Mouse (Mus musculus) bone marrow macrophage, adult 2 months (primary cell): Measurements from ENCODE around the gene Fgf2. TPM values are rescaled to one million over a fixed set of nuclear protein-coding genes. Genes with fewer than 3 reads are reported as not detected.

Experiments
- H3K27ac ChIP-seq: 2 replicates; pipeline ENCODE4 v1.5.1; 2012; ENCODE audit warnings: low read depth, low read length; ENCODE audit not compliant: insufficient read depth
- H3K4me1 ChIP-seq: 2 replicates; pipeline ENCODE4 v1.6.1; 2012; ENCODE audit warnings: low read length; ENCODE audit not compliant: control insufficient read depth, insufficient read depth
- H3K4me3 ChIP-seq: 2 replicates; pipeline ENCODE4 v1.5.1; 2012; ENCODE audit warnings: mild to moderate bottlenecking, low read length, moderate library complexity; ENCODE audit not compliant: insufficient read depth
- CTCF ChIP-seq: IDR thresholded peaks from 2 replicates; pipeline ENCODE4 v1.5.1; 2012; ENCODE audit warnings: low read depth, mild to moderate bottlenecking, low read length, moderate library complexity
- POLR2A ChIP-seq: IDR thresholded peaks from 2 replicates; pipeline ENCODE4 v1.6.1; 2012; ENCODE audit warnings: mild to moderate bottlenecking, low read depth, low read length, borderline replicate concordance
- polyA plus RNA-seq: library from polyadenylated mRNA; stranded (reverse); fragments of >200 nt; gene quantifications from 2 replicates; pipeline ENCODE4 v1.2.4, GENCODE M21; 2012; ENCODE audit not compliant: missing spikeins, insufficient read depth, insufficient read length

The Fgf2 gene
- polyA plus RNA-seq, 1 experiment: 0.12 TPM

DNA sequence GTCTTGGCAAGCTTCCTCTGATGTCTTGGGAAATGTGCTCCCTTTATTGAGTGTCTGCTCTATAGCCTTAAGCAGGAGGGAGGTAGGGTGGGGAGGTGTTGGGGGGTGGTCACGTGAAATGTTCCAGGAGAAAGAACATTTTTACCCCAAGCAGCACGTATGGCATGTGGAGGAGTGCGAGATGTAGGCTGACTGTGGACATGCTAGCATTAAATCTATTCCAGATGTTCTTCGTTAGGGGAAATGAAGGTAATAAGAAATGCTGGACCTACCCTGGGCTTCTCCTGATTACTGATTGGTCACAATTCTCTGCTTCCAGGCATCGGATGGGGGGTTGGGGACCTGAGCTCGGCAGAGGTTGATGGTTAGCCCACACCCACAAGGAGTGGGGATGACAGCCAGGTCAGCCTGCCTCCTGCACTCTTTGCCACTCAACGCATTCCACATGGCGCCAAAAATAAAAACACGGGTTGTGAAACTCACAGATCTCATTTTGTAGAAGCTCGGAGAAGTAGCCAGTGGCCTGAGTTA is 5.9 kb downstream of the Fgf2 start:
- Histone ChIP-seq H3K4me3 (no peak overlapping the region), H3K27ac (no peak overlapping the region), H3K4me1 (no peaks in the 10 kb centered on the region)
- TF ChIP-seq CTCF (no peak), POLR2A (no peak)

DNA sequence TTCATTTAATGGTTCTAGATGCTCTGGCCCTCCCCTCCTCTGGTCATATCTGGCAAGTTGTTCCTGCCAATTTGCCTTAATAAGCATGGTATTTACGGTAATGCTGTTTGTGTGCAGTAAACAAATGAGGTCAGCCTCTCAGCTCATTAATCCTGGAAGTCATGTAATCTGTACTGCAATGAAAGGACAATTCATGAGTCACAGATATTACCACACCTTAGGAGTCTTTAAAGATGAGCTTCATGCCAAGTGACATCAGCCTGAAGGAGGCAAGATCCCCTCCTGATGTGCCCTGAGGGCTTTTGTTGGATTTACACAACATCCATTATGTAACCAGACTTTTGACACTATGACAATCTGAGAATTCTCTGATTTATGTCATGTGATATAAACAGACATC is 6.6 kb downstream of the Fgf2 start:
- no peak overlapping the region for H3K27ac ChIP-seq
- TF ChIP-seq POLR2A: no peak
- TF ChIP-seq CTCF: no peak
- no peaks in the 10 kb centered on the region for H3K4me1 ChIP-seq
- no peak overlapping the region for H3K4me3 ChIP-seq

DNA sequence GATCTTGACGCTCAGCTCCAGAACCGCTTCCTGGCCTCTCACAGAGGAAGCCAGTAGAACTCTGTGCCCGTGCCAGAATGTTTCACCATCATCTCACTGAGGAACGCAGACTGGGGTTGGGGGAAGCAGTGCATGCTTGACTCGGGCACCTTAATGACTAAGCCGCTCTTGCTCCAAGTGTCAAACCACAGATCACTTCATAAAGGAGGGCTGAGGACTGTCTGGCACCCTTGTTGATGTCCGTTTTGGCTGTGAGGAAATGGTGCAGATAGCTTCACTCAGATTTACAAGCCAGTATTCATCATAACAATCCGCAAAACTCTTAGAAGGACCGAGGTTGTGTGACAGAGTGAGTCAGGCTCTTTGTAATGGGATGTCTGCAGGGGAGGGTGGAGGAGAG is 12.6 kb downstream of the Fgf2 start:
- Histone ChIP-seq H3K4me1 (peaks cover 11% of the 10 kb centered on the region), H3K27ac (no peak overlapping the region), H3K4me3 (peak overlapping the region; percentile 24)
- TF ChIP-seq POLR2A (no peak), CTCF (no peak)

DNA sequence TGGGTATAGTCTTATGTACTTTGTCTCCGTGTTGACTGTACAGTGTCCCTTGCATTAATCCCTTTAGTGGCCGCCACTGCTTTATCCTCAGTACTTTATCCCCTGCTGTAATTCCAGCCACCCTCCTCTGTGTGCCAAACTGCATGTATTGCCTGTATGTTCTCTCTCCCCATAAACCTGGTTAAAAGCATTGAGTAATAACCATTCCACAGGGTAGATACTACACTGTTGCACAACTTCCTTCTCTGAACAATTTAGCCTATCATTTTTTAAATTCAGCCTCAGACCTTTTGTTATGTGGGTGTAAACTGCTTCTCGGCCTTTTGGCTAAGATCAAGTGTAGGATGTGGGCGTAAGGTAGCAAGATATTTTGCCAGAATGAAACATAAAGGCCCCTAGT is 17.0 kb downstream of the Fgf2 start:
- TF ChIP-seq CTCF: no peak
- TF ChIP-seq POLR2A: no peak
- Histone ChIP-seq H3K27ac (no peak overlapping the region), H3K4me1 (peaks cover 8% of the 10 kb centered on the region), H3K4me3 (no peak overlapping the region)

DNA sequence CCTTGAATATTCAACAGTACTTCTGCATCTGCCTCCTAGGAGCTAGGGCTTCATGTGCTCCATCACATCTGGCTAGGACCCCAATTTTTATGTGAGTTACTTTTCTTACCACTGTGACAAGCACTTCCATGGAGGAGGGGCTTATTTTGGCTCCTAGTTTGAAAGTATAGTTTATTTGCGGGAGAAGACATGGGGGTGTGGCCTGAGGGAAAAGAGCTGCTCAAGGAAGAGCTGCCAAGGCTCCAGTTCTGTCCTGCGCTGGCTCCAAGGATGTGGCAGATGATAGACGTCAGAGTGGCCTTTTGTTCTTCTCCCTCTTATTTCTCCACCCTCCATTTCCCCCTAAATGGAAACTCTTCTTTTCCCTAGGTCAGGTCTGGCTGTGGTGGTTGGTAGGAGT is 17.8 kb downstream of the Fgf2 start:
- TF ChIP-seq POLR2A (no peak), CTCF (no peak)
- Histone ChIP-seq H3K4me3 (no peak overlapping the region), H3K27ac (no peak overlapping the region), H3K4me1 (peaks cover under 1% of the 10 kb centered on the region; the same call in 1 of the 2 replicates)

DNA sequence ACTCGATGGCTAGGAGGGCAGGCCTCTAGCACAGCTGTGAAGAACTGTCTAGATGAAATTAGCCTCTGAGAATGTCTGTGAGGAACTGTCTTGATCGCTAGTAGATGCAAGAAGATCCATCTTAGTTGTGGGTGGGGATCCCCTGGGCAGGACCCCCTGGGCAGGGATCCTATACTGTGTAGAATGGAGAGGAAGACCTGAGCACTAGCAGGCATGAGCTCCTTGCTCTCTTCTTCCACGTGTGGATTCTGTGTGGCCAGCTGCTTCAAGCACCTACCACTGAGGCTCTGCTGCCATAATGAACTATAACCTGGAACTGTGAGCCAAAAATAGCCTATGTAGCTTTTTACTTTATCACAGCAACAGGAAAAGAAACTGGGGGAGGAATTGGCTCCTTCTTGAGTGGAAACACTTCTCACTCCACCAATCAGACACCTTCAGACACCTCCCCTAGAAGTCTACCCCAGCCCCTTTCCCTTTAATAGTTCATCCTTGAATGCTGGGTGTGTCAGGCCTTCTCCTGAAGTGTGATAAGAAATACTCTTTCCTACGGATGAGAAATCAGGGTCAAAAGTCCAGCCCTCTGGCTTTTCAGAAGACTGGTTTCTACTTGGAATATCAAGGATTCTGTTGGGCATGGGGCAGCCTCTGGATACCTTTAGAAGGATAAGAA is 18.4 kb downstream of the Fgf2 start:
- TF ChIP-seq POLR2A (no peak), CTCF (no peak)
- Histone ChIP-seq H3K4me1 (no peaks in the 10 kb centered on the region), H3K27ac (no peak overlapping the region), H3K4me3 (no peak overlapping the region)

DNA sequence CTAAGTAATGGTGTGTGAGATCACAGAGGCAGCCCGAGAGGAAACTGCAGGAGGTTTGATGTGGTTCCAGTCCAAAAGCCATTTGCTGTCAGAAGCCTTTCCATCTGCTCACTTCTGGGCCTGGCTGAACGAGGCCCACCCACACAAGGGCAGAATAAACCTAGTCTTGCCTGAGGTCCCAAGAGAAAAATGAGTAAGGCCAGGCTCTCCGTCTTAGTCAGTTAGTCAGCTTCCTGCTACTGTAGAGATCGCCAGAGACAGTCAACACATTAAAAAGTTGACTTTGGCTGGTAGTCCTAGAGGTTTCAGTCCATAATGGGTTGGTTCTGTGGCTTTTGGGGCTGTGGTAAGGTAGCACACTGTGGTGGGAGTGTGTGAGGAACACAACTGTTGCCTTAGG is 22.3 kb downstream of the Fgf2 start:
- H3K27ac ChIP-seq: no peak overlapping the region
- no peak for TF ChIP-seq CTCF
- no peak for TF ChIP-seq POLR2A
- H3K4me1 ChIP-seq: no peaks in the 10 kb centered on the region
- no peak overlapping the region for H3K4me3 ChIP-seq

DNA sequence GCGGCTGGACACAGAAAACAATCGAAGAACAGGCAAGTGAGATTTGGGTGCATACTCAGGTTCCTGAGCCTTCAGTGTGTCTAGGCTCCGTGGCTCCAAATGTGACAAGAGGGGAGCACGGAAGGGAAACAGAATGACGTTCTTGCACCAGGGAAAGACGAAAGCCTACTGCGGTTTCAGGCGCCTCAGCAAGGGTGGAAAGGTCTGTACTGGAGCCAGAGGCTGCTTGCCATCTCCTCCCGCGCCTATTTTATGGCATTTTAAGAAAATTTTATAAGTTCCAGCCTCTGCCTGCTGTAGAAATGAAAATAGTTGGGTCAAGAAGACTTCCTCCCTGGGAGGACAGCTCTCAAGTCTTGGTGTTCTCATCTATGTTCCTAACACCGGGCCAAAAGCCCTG is 25.6 kb downstream of the Fgf2 start:
- TF ChIP-seq POLR2A (no peak), CTCF (no peak)
- H3K4me3 ChIP-seq: no peak overlapping the region
- H3K4me1 ChIP-seq: no peaks in the 10 kb centered on the region
- no peak overlapping the region for H3K27ac ChIP-seq

DNA sequence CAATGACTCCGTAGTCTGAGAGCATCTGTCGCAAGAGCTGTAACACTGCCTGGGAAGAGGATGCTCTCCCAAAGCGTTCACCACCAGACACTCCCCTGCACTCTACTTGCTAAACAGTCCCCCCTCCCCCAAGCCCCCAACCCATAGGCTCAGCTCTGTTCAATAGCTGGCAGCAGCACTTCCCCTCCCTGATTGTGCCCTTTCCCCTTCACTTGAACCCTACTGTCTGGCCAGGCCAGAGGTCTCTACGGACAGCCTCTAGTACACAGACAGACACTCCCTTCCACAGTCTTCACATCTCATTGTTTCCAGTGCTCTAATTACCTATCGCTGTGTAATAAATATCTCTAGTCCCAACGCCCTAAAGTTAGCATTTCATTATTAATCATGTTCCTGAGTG is 29.8 kb downstream of the Fgf2 start:
- TF ChIP-seq CTCF (no peak), POLR2A (no peak)
- Histone ChIP-seq H3K27ac (no peak overlapping the region), H3K4me3 (no peak overlapping the region), H3K4me1 (no peaks in the 10 kb centered on the region)

DNA sequence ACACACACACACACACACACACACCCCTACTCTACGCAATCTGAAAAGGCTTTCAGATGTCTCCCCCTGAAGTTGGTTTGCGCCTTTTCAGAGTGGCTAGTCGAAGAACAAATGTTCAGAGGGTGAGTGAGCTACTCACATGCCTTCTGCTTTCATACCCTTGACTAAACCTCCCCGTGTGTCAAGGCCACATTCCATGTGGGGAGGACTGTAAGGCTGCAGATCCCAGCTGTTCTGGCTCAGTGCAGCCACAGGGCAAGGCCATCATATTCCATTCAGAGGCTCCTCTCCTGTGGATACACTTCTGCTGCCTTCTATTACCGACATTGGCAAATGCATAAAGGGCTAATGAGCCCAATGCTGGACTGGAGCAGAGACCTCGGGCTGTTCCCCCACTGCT is 30.3 kb downstream of the Fgf2 start:
- Histone ChIP-seq H3K4me3 (no peak overlapping the region), H3K4me1 (no peaks in the 10 kb centered on the region), H3K27ac (no peak overlapping the region)
- TF ChIP-seq CTCF: no peak
- no peak for TF ChIP-seq POLR2A
